Mouse (Mus musculus): ENCODE measurements around the gene Pex14. TPM values are rescaled to one million over a fixed set of nuclear protein-coding genes. Genes with fewer than 3 reads are reported as not detected.

Gene Pex14
- polyA plus RNA-seq, 1 experiment from 2014 or later, result 49.8 TPM

DNA sequence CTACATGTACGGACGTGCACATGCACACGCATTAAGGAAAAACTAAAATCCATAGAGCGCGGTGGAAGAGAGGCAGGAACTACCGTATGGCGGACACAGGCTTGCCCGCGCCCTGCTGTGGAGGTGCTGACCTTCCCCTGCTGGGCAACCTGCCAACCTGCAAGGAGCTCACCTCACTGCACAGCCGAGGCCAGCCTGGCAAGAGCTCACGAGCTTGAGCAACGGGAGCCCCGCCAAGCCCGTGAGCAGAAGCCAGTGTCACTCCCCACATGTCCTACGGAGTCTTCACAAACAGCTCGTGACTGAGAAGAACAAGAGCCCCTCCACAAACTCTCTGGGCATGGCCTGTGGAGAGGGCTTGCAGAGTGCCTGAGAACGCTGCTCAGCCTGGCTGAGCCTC is 18.1 kb downstream of the Pex14 start:
- no peak overlapping the region for H3K4me3 ChIP-seq (replicated peaks; ENCODE audit: low read length)
- H3K4me1 ChIP-seq (ENCODE audit: control insufficient read depth, insufficient read depth, low read length), result peaks cover 15% of the 10 kb centered on the region; the same call in 1 of the 2 replicates
- H3K27ac ChIP-seq (ENCODE audit: low read length), result no peak overlapping the region
- no peaks in the 10 kb centered on the region for H3K27me3 ChIP-seq (ENCODE audit: control insufficient read depth, insufficient read depth, low read length)
- H3K4me2 ChIP-seq (ENCODE audit: low read depth, low read length), result no peak overlapping the region; the same call in 1 of the 2 replicates
- no peaks in the 10 kb centered on the region for H3K36me3 ChIP-seq (ENCODE audit: control insufficient read depth, insufficient read depth, low read length)
- no peaks in the 10 kb centered on the region for H3K9me3 ChIP-seq (replicated peaks; ENCODE audit: control insufficient read depth, low read length)
- 0 out of 2 replicates have a peak overlapping the region, but pooled peaks have one; percentile 3 for H3K9ac ChIP-seq (ENCODE audit: low read length)
- WGBS, result 61% methylated on average over 17 of the region's 17 CpGs
- ATAC-seq (ENCODE audit: insufficient read depth, low FRiP score), result peak; percentile 72; the same call in 1 of the 2 replicates

DNA sequence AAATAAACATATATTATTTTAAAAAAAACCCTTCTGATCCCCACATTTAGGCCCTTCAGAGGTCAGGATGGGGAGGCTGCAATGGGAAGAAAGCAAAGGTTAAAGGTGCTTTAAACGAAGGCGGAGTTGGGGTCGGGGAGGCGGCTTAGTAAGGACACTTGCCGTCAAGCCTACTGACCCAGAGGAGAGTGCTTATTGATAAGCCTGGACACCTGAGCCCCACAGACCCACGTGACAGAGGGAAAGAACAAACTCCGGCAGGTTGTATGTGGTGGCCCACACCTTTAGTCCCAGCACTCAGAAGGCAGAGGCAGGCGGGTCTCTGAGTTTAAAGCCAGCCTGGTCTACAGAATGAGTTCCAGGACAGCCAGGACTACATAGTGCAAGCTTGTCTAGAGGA is 19.6 kb downstream of the Pex14 start:
- 85% methylated on average over 8 of the region's 8 CpGs for WGBS
- Histone ChIP-seq H3K36me3 (ENCODE audit: control insufficient read depth, insufficient read depth, low read length) (no peaks in the 10 kb centered on the region), H3K9ac (ENCODE audit: low read length) (no peak overlapping the region), H3K4me2 (ENCODE audit: low read depth, low read length) (no peak overlapping the region), H3K4me3 (replicated peaks; ENCODE audit: low read length) (no peak overlapping the region), H3K27me3 (ENCODE audit: control insufficient read depth, insufficient read depth, low read length) (no peaks in the 10 kb centered on the region), H3K27ac (ENCODE audit: low read length) (no peak overlapping the region), H3K4me1 (ENCODE audit: control insufficient read depth, insufficient read depth, low read length) (peaks cover 20% of the 10 kb centered on the region; the same call in 1 of the 2 replicates), H3K9me3 (replicated peaks; ENCODE audit: control insufficient read depth, low read length) (no peaks in the 10 kb centered on the region)
- ATAC-seq (ENCODE audit: insufficient read depth, low FRiP score), result no peak

DNA sequence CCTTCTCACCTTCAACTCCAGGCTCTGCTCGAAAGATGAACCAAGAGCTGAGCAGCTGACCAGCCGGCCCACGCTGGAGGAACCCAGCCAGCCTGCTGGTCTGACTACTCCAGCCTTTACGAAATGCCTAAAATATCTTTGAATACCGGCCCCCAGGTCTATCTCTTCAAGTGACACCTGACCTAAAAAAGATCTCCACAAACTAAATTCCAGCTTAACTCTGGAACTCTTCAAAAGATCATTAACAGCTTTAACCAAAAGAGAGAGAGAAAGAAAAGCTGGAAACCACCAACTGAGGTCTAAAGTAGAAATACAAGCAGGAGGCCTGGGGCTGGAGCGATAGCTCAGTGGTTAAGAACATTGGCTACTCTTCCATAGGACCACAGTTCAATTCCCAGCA is 20.0 kb downstream of the Pex14 start:
- ATAC-seq (ENCODE audit: insufficient read depth, low FRiP score), result no peak
- WGBS, result 77% methylated on average over 6 of the region's 6 CpGs

DNA sequence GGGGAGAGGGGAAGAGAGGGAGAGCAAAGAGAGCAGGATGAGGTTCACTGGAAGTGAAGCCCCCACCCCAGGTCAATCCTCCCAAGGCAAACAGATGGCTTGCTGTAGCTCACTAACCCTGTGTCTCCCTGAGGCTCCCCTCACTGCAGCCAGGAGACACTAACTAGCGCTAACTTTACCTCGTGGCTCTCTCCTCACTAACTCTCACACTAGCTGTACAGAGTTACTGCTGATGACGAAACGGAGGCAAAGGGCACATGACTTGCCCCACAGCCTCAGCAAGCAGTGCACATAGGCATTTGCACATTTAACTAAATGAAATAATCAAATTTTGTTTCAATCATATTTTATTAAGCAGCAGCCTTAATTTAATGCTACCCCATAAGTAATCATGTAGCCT is 21.4 kb downstream of the Pex14 start:
- H3K27me3 ChIP-seq (ENCODE audit: control insufficient read depth, insufficient read depth, low read length), result no peaks in the 10 kb centered on the region
- no peak for ATAC-seq (ENCODE audit: insufficient read depth, low FRiP score)

More for the DNA sequence above, 20.0 kb downstream of the Pex14 start:
- no peaks in the 10 kb centered on the region for H3K9me3 ChIP-seq (replicated peaks; ENCODE audit: control insufficient read depth, low read length)
- H3K4me1 ChIP-seq (ENCODE audit: control insufficient read depth, insufficient read depth, low read length), result peaks cover 20% of the 10 kb centered on the region; the same call in 1 of the 2 replicates
- H3K27me3 ChIP-seq (ENCODE audit: control insufficient read depth, insufficient read depth, low read length), result no peaks in the 10 kb centered on the region
- no peak overlapping the region for H3K9ac ChIP-seq (ENCODE audit: low read length)
- H3K4me2 ChIP-seq (ENCODE audit: low read depth, low read length), result no peak overlapping the region
- H3K4me3 ChIP-seq (replicated peaks; ENCODE audit: low read length), result no peak overlapping the region
- H3K27ac ChIP-seq (ENCODE audit: low read length), result no peak overlapping the region
- H3K36me3 ChIP-seq (ENCODE audit: control insufficient read depth, insufficient read depth, low read length), result no peaks in the 10 kb centered on the region

DNA sequence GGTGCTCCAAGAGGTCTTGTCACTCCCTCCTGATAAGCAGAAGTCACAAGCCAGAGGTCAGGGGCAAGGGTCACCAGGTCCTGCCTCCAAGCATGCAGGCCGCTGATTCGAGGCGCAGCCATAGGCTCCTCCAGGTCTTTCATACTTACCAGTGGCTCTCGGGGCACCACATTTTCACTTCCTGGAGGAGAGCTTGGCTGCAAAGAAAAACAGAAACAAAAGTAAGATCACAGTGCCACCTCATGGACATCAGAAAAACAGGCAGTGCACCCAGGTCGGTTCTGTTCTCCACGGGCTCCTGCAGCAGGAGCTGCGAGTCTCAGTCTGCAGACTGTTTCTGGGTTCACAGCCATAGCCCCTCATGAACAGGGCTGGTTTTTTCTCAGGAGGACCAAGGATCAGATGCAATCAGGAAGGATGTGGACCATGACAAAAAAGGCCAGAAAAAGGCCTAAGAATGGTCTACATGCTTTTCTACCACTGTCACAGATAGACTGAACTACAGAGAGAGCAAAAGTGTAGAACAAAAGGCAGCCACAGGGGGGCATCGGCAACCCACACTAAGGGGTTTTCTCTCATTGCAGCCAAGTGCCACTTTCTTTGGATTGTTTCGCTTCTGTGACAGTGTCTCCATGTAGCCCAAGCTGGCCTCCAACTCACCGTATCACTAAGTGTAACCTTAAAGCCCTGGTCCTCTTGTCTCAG is 23.7 kb downstream of the Pex14 start:
- WGBS, result 22% methylated on average over 10 of the region's 10 CpGs
- Histone ChIP-seq H3K36me3 (ENCODE audit: control insufficient read depth, insufficient read depth, low read length) (no peaks in the 10 kb centered on the region; the same call in 1 of the 2 replicates), H3K9me3 (replicated peaks; ENCODE audit: control insufficient read depth, low read length) (no peaks in the 10 kb centered on the region), H3K4me1 (ENCODE audit: control insufficient read depth, insufficient read depth, low read length) (peaks cover 11% of the 10 kb centered on the region; the same call in 1 of the 2 replicates), H3K27me3 (ENCODE audit: control insufficient read depth, insufficient read depth, low read length) (no peaks in the 10 kb centered on the region), H3K4me3 (replicated peaks; ENCODE audit: low read length) (no peak overlapping the region), H3K27ac (ENCODE audit: low read length) (peak overlapping the region; percentile 85), H3K4me2 (ENCODE audit: low read depth, low read length) (no peak overlapping the region), H3K9ac (ENCODE audit: low read length) (peak overlapping the region; percentile 26; the same call in 1 of the 2 replicates)
- ATAC-seq (ENCODE audit: insufficient read depth, low FRiP score), result peak; percentile 61

More for the DNA sequence above, 21.4 kb downstream of the Pex14 start:
- Histone ChIP-seq H3K4me2 (ENCODE audit: low read depth, low read length) (no peak overlapping the region), H3K4me1 (ENCODE audit: control insufficient read depth, insufficient read depth, low read length) (peaks cover 20% of the 10 kb centered on the region; the same call in 1 of the 2 replicates), H3K4me3 (replicated peaks; ENCODE audit: low read length) (no peak overlapping the region), H3K9me3 (replicated peaks; ENCODE audit: control insufficient read depth, low read length) (no peaks in the 10 kb centered on the region), H3K27ac (ENCODE audit: low read length) (no peak overlapping the region), H3K36me3 (ENCODE audit: control insufficient read depth, insufficient read depth, low read length) (no peaks in the 10 kb centered on the region), H3K9ac (ENCODE audit: low read length) (no peak overlapping the region)
- WGBS, result 52% methylated on average over 4 of the region's 4 CpGs

DNA sequence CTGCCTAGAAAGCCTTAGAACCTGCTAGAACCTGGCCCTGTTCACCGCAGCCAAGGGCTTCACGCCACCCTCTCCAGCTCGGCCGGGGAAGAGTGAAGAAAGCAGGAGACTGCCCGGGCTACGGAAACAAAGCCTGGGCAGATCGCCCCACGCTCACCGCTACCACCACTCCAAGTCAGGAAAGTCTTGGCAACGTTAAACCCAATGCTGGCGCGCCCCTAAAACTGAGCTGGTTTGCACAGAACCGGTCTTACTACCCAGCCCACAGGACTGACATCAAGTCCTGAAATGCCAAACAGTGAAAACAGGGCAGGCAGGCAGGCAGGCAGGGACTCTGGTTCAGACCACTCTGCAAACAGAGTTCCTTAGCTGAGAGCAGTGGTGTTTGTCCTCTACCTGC is 24.6 kb downstream of the Pex14 start:
- peak overlapping the region; percentile 26; the same call in 1 of the 2 replicates for H3K9ac ChIP-seq (ENCODE audit: low read length)
- H3K4me3 ChIP-seq (replicated peaks; ENCODE audit: low read length), result no peak overlapping the region
- H3K27me3 ChIP-seq (ENCODE audit: control insufficient read depth, insufficient read depth, low read length), result no peaks in the 10 kb centered on the region
- peak; percentile 18; the same call in 1 of the 2 replicates for ATAC-seq (ENCODE audit: insufficient read depth, low FRiP score)
- WGBS, result 81% methylated on average over 13 of the region's 13 CpGs
- no peak overlapping the region for H3K4me2 ChIP-seq (ENCODE audit: low read depth, low read length)
- peak overlapping the region; percentile 85 for H3K27ac ChIP-seq (ENCODE audit: low read length)
- H3K9me3 ChIP-seq (replicated peaks; ENCODE audit: control insufficient read depth, low read length), result no peaks in the 10 kb centered on the region
- H3K36me3 ChIP-seq (ENCODE audit: control insufficient read depth, insufficient read depth, low read length), result no peaks in the 10 kb centered on the region; the same call in 1 of the 2 replicates
- peaks cover 11% of the 10 kb centered on the region; the same call in 1 of the 2 replicates for H3K4me1 ChIP-seq (ENCODE audit: control insufficient read depth, insufficient read depth, low read length)

DNA sequence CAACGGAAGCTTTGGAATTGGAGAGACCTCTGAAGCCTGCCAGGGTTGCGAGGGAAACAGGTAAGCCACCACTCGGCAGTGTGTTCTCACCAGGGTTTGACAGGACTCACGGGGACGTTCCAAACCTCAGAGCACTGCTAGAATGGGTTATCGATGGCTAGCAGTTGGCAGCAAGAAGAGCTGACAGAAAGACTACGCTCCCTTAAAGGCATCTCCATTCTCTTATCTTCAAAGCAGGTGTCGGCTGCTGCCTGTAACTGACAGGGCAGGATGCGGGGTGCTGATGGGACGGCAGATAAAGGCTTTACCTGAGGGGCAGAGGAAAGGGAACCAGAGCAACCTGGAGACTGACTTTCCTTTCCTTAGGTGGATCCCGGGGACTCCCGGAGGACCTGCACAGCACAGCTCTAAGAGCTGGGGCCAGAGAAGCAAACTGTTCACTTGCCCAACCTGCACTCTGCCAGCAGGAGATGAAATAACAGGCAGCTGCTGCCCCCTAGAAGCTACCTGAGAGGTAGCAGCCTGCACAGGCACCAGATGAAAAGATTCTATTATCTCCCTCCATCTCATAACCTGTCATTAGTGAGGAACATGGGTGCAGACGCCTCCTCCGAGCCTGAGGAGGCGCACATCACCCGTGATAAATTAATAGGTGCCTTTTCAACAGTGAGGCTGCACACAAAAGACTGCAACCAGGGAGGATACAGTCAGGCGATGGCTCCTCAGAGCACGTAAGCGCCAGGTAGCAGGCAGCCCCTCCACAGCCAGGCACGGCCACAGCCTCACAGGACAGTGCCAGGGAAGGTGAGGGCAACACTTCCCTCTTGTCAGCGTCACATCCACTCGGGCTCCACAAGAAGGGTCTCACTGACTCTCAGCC is 32.8 kb downstream of the Pex14 start:
- Histone ChIP-seq H3K27me3 (ENCODE audit: control insufficient read depth, insufficient read depth, low read length) (no peaks in the 10 kb centered on the region), H3K4me1 (ENCODE audit: control insufficient read depth, insufficient read depth, low read length) (peaks cover 10% of the 10 kb centered on the region), H3K9me3 (replicated peaks; ENCODE audit: control insufficient read depth, low read length) (no peaks in the 10 kb centered on the region), H3K36me3 (ENCODE audit: control insufficient read depth, insufficient read depth, low read length) (no peaks in the 10 kb centered on the region; the same call in 1 of the 2 replicates), H3K4me3 (replicated peaks; ENCODE audit: low read length) (no peak overlapping the region), H3K27ac (ENCODE audit: low read length) (no peak overlapping the region), H3K4me2 (ENCODE audit: low read depth, low read length) (no peak overlapping the region), H3K9ac (ENCODE audit: low read length) (no peak overlapping the region)
- ATAC-seq (ENCODE audit: insufficient read depth, low FRiP score), result no peak
- WGBS, result 75% methylated on average over 22 of the region's 22 CpGs

DNA sequence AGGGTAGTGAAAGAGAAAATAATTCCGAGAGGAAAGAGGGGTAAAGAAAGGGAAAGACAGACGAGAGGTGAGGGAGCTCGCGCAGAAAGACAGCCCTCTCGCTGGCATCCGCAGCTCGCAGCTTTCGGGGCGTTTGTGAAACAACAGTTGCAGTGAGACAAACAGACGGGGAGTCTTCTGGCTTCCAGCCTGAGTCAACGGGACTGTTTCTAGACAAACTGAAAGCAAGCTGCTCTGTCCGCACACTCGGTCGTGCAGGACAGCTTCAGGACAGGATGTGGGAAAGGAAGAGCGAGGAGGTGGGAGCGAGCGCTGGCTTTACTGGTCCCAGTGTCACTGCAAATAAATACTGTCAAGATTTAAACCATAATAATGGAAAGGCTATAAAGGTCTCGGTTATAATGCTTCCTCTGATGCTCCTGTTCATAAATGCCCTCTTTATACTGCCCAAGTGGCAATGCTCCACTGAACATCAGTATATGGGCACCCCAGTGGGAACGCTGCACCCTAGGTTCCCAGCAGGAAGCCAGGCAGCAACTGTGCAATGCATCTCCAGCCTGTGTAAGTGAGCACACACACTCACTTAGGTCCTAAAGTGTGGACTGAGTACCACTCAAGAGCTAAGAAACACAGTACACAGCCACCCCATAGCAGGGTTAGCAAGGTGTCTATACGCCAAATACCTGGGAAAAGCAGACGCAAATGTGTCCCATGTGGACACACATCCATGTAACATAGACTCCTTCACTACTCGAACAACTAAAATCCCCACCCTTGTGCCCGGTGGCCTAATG is 35.4 kb downstream of the Pex14 start:
- H3K4me1 ChIP-seq (ENCODE audit: control insufficient read depth, insufficient read depth, low read length), result peaks cover 18% of the 10 kb centered on the region
- H3K36me3 ChIP-seq (ENCODE audit: control insufficient read depth, insufficient read depth, low read length), result no peaks in the 10 kb centered on the region
- no peak overlapping the region for H3K9ac ChIP-seq (ENCODE audit: low read length)
- H3K4me2 ChIP-seq (ENCODE audit: low read depth, low read length), result no peak overlapping the region
- WGBS, result 75% methylated on average over 23 of the region's 23 CpGs
- no peak overlapping the region for H3K4me3 ChIP-seq (replicated peaks; ENCODE audit: low read length)
- H3K27ac ChIP-seq (ENCODE audit: low read length), result no peak overlapping the region
- no peaks in the 10 kb centered on the region for H3K27me3 ChIP-seq (ENCODE audit: control insufficient read depth, insufficient read depth, low read length)
- no peak for ATAC-seq (ENCODE audit: insufficient read depth, low FRiP score)
- no peaks in the 10 kb centered on the region for H3K9me3 ChIP-seq (replicated peaks; ENCODE audit: control insufficient read depth, low read length)
